Mouse (Mus musculus): Measurements from ENCODE around the gene Palld. TPM values are rescaled to one million over a fixed set of nuclear protein-coding genes. Genes with fewer than 3 reads are reported as not detected.
A peak's percentile ranks its signal among the peaks of the same experiment; 100 is the strongest.

Palld gene
- total and polyA plus RNA-seq, 3 experiments: 0.87 to 7.1 (median 2.6) TPM

- dilution Hi-C loops (cut with MboI; ENCODE audit: extremely low pct_ligation_motif_present, extremely low pct_unique_long_range_greater_than_20kb, low sequenced_read_pairs): no loop called here
Measured at GRCm38 (mm10) chr8:61539828-61540500, 362.5 kb downstream of the Palld start.

DNA sequence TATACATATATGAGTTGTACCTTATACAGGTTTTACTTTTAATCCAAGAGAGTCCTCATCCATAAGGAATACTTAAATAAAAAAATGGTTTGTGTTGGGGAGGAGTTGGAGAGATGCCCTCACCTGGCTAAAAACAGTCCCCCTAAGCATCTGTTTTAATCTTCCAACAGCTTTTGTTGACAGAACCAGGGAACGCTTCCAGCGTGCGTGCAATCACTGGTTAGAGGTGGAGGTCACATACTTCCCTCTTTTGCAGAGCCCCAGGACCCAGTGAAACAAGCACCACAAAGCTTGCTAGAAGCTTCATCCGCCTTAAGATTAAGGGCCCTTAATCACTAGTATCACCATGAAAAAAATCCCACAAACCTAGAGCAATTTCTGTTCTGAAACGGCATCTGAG is 365.0 kb downstream of the Palld start:
- no peak for DNase-seq (ENCODE audit: extremely low read depth)
- H3K79me2 ChIP-seq (replicated peaks; ENCODE audit: control insufficient read depth, extremely low read depth, insufficient read depth, poor library complexity, severe bottlenecking): no peaks in the 10 kb centered on the region
- dilution Hi-C loops (cut with MboI; ENCODE audit: extremely low pct_ligation_motif_present, extremely low pct_unique_long_range_greater_than_20kb, low sequenced_read_pairs) (no loop called here), in situ Hi-C loops (cut with MboI; ENCODE audit: low pct_ligation_motif_present, low pct_unique_long_range_greater_than_20kb, low sequenced_read_pairs) (loop anchor here (10.0 kb wide), 1 partner anchor 157 kb away; no protein-coding TSS in a partner anchor)
- H3K27ac ChIP-seq (ENCODE audit: insufficient read depth, low read depth): no peak overlapping the region
- H3K9ac ChIP-seq (ENCODE audit: insufficient read depth, low read depth): no peak overlapping the region
- H3K27me3 ChIP-seq (replicated peaks): no peaks in the 10 kb centered on the region
- H3K9me3 ChIP-seq (replicated peaks; ENCODE audit: low read length): no peaks in the 10 kb centered on the region
- H3K4me1 ChIP-seq (ENCODE audit: control insufficient read depth in 1 of 2, insufficient read depth in 2 of 2): 0 out of 4 replicates have a peak, but pooled peaks cover 0 to 5% of the 10 kb centered on the region in 2 experiments
- H3K4me3 ChIP-seq (replicated peaks in 1 of 3; ENCODE audit: low read depth in 2 of 3, low read length in 2 of 3, poor library complexity in 1 of 3): no peak overlapping the region
- peaks cover 3 to 31% of the 10 kb centered on the region in 2 experiments for H3K36me3 ChIP-seq (replicated peaks in 1 of 2; ENCODE audit: control insufficient read depth in 1 of 2, insufficient read depth in 1 of 2, low read length in 1 of 2)
- H3K4me2 ChIP-seq (ENCODE audit: insufficient read depth, low read depth, poor library complexity, severe bottlenecking): no peak overlapping the region
- no peak for TF ChIP-seq CHD1 (IDR thresholded peaks at IDR 0.05; ENCODE audit: low read depth, low read length)
- no peak for TF ChIP-seq GABPA (IDR thresholded peaks at IDR 0.05; ENCODE audit: insufficient replicate concordance, low read depth, low read length)
- TF ChIP-seq USF1 (IDR thresholded peaks at IDR 0.05; ENCODE audit: low read depth, low read length): no peak
- no peak for TF ChIP-seq TCF12 (IDR thresholded peaks at IDR 0.05; ENCODE audit: low read depth, low read length)
- no peak for TF ChIP-seq BHLHE40 (IDR thresholded peaks at IDR 0.05; ENCODE audit: low read depth, low read length)
- TF ChIP-seq UBTF (IDR thresholded peaks at IDR 0.05; ENCODE audit: low read depth, low read length): no peak
- TF ChIP-seq NRF1 (IDR thresholded peaks at IDR 0.05; ENCODE audit: low read depth, low read length): no peak
- TF ChIP-seq ZKSCAN1 (IDR thresholded peaks at IDR 0.05; ENCODE audit: borderline replicate concordance, low read depth, low read length): no peak
- TF ChIP-seq CTCF (conservative IDR thresholded peaks at IDR 0.05 in 1 of 2, IDR thresholded peaks at IDR 0.05 in 1 of 2; ENCODE audit: low read depth in 2 of 2, low read length in 2 of 2): no peak
- TF ChIP-seq MAFK (IDR thresholded peaks at IDR 0.05; ENCODE audit: insufficient replicate concordance, low read length): no peak
- no peak for TF ChIP-seq JUND (conservative IDR thresholded peaks at IDR 0.05; ENCODE audit: low read depth, low read length)
- TF ChIP-seq ELF1 (IDR thresholded peaks at IDR 0.05; ENCODE audit: low read depth, low read length): no peak
- TF ChIP-seq RCOR1 (conservative IDR thresholded peaks at IDR 0.05; ENCODE audit: low read depth, low read length): no peak

More at GRCm38 (mm10) chr8:61539828-61540500, 362.5 kb downstream of the Palld start:
- in situ Hi-C loops (cut with MboI; ENCODE audit: low pct_ligation_motif_present, low pct_unique_long_range_greater_than_20kb, low sequenced_read_pairs): loop anchor here (10.0 kb wide), 1 partner anchor 155 kb away; no protein-coding TSS in a partner anchor
- Histone ChIP-seq H3K36me3 (replicated peaks in 1 of 2; ENCODE audit: control insufficient read depth in 1 of 2, insufficient read depth in 1 of 2, low read length in 1 of 2) (peaks cover 3 to 17% of the 10 kb centered on the region in 2 experiments), H3K4me3 (replicated peaks in 1 of 3; ENCODE audit: low read depth in 2 of 3, low read length in 2 of 3, poor library complexity in 1 of 3) (no peak overlapping the region), H3K79me2 (replicated peaks; ENCODE audit: control insufficient read depth, extremely low read depth, insufficient read depth, poor library complexity, severe bottlenecking) (no peaks in the 10 kb centered on the region), H3K4me2 (ENCODE audit: insufficient read depth, low read depth, poor library complexity, severe bottlenecking) (no peak overlapping the region), H3K4me1 (ENCODE audit: control insufficient read depth in 1 of 2, insufficient read depth in 2 of 2) (no peaks in the 10 kb centered on the region), H3K27me3 (replicated peaks) (no peaks in the 10 kb centered on the region), H3K9ac (ENCODE audit: insufficient read depth, low read depth) (no peak overlapping the region), H3K27ac (ENCODE audit: insufficient read depth, low read depth) (no peak overlapping the region), H3K9me3 (replicated peaks; ENCODE audit: low read length) (no peaks in the 10 kb centered on the region)
- TF ChIP-seq USF1 (IDR thresholded peaks at IDR 0.05; ENCODE audit: low read depth, low read length) (no peak), MYC (IDR thresholded peaks at IDR 0.05; ENCODE audit: low read depth, low read length) (0 out of 2 replicates have a peak, but pooled peaks have one; percentile 60), E2F4 (IDR thresholded peaks at IDR 0.05; ENCODE audit: insufficient replicate concordance, low read depth, low read length) (no peak), CHD1 (IDR thresholded peaks at IDR 0.05; ENCODE audit: low read depth, low read length) (no peak), ZNF384 (IDR thresholded peaks at IDR 0.05; ENCODE audit: low read depth, low read length) (peak; percentile 74), JUND (conservative IDR thresholded peaks at IDR 0.05; ENCODE audit: low read depth, low read length) (0 out of 2 replicates have a peak, but pooled peaks have one; percentile 47), KAT2A (IDR thresholded peaks at IDR 0.05; ENCODE audit: insufficient replicate concordance, low read length) (no peak), JUN (IDR thresholded peaks at IDR 0.05; ENCODE audit: insufficient read depth, low read depth, low read length) (peak; percentile 16; the same call in 1 of the 2 replicates), RAD21 (IDR thresholded peaks at IDR 0.05; ENCODE audit: low read depth, low read length) (peak; percentile 99), ELF1 (IDR thresholded peaks at IDR 0.05; ENCODE audit: low read depth, low read length) (peak; percentile 67), POLR2A (IDR thresholded peaks at IDR 0.05; ENCODE audit: low read depth, low read length) (no peak), HCFC1 (IDR thresholded peaks at IDR 0.05; ENCODE audit: low read depth, low read length) (no peak), IRF4 (IDR thresholded peaks at IDR 0.05; ENCODE audit: low read depth, low read length) (no peak; the same call in 1 of the 2 replicates), NRF1 (IDR thresholded peaks at IDR 0.05; ENCODE audit: low read depth, low read length) (no peak), USF2 (conservative IDR thresholded peaks at IDR 0.05; ENCODE audit: low read depth, low read length) (no peak), RCOR1 (conservative IDR thresholded peaks at IDR 0.05; ENCODE audit: low read depth, low read length) (no peak), MEF2A (IDR thresholded peaks at IDR 0.05; ENCODE audit: borderline replicate concordance, low read depth, low read length) (no peak; the same call in 1 of the 2 replicates), BHLHE40 (IDR thresholded peaks at IDR 0.05; ENCODE audit: low read depth, low read length) (no peak; the same call in 1 of the 2 replicates), MXI1 (IDR thresholded peaks at IDR 0.05; ENCODE audit: low read depth, low read length) (no peak), ZMIZ1 (IDR thresholded peaks at IDR 0.05; ENCODE audit: low read depth, low read length) (no peak), NELFE (IDR thresholded peaks at IDR 0.05; ENCODE audit: low read depth, low read length) (peak; percentile 91; the same call in 1 of the 2 replicates), SIN3A (IDR thresholded peaks at IDR 0.05; ENCODE audit: low read length) (peak; percentile 54; the same call in 1 of the 2 replicates), PAX5 (IDR thresholded peaks at IDR 0.05; ENCODE audit: low read length) (no peak), POLR2AphosphoS2 (IDR thresholded peaks at IDR 0.05; ENCODE audit: low read depth, low read length) (no peak), ETS1 (conservative IDR thresholded peaks at IDR 0.05; ENCODE audit: low read depth, low read length) (no peak), MAX (IDR thresholded peaks at IDR 0.05; ENCODE audit: low read length) (0 out of 2 replicates have a peak, but pooled peaks have one; percentile 26), MAFK (IDR thresholded peaks at IDR 0.05; ENCODE audit: insufficient replicate concordance, low read length) (no peak), GABPA (IDR thresholded peaks at IDR 0.05; ENCODE audit: insufficient replicate concordance, low read depth, low read length) (no peak), ZC3H11A (IDR thresholded peaks at IDR 0.05; ENCODE audit: low read depth, low read length) (peak; percentile 96), EP300 (IDR thresholded peaks at IDR 0.05; ENCODE audit: low read length) (no peak), CHD2 (IDR thresholded peaks at IDR 0.05; ENCODE audit: low read length) (no peak), ZKSCAN1 (IDR thresholded peaks at IDR 0.05; ENCODE audit: borderline replicate concordance, low read depth, low read length) (no peak), CTCF (conservative IDR thresholded peaks at IDR 0.05 in 1 of 2, IDR thresholded peaks at IDR 0.05 in 1 of 2; ENCODE audit: low read depth in 2 of 2, low read length in 2 of 2) (peak; percentile 99 to 100), SMC3 (IDR thresholded peaks at IDR 0.05; ENCODE audit: low read depth, low read length) (peak; percentile 100), MAZ (IDR thresholded peaks at IDR 0.05; ENCODE audit: low read depth, low read length) (peak; percentile 36; the same call in 1 of the 2 replicates), UBTF (IDR thresholded peaks at IDR 0.05; ENCODE audit: low read depth, low read length) (no peak), TBP (conservative IDR thresholded peaks at IDR 0.05; ENCODE audit: low read depth, low read length) (no peak), TCF12 (IDR thresholded peaks at IDR 0.05; ENCODE audit: low read depth, low read length) (no peak)
- peak; percentile 87 for DNase-seq (ENCODE audit: extremely low read depth)
